Mouse (Mus musculus): ENCODE measurements around the gene Fth1. TPM values are rescaled to one million over a fixed set of nuclear protein-coding genes. Genes with fewer than 3 reads are reported as not detected.

Gene Fth1
- total RNA-seq, 2 experiments from 2014 or later = 939 to 1,067 TPM

DNA sequence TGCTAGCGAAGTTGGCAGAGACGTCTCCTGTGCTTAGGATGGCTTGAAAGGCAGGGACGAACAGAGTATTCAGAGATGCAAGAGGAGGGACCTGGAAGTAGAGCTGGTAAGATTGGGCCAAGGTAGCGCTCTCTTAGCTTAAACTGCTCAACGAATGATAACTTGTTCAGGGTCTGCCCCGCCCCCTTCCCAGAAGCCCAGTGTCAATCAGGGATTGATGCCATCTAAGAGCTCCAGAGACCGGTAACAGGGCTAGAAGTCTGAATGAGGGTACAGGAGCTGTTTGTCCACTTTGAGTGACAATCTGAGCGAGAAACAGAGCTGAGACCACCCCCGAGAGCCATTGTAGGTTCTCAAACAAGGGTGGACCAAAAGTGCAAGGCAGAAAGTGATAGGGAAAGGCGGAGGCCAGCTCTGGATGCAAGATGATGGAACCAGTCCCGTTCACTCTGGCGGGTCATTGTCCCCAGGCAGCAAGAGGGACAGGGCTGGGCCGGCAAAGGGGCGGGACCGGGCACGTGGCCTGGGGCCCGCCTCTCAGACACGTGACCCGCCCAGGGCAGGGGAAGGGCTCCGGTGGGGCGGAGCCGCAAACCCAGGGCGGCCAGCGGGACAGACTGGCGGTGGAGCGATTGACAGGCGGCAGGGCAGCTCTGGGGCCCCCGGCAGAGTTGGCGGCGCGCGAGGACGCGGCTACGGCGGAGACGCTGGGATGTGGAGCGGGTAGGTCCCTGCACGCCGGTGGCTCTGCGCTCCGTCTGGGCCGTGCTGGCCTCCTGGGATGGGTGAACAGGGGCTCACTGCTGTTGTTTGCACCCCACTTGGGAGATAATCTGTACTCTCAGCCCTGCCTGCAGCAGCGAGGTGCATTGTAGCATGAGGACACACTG is 37.5 kb downstream of the Fth1 start:
- ATAC-seq (replicated peaks; ENCODE audit: low FRiP score, poor library complexity, severe bottlenecking) = peak; percentile 64

DNA sequence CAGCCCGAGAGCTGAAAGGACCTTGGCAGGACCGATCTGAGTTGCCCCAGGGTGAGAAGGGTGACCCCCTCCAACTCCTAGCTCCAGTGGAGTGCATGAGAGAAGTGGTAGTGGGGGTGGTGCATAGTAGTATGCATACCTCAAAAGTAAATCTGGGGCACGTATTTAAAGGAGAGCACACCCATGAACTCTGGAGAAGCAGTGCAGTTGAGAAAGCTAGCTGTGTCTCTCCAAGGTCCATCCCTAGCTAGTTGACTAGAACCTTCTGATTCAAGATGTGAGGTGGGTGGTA is 38.1 kb downstream of the Fth1 start:
- no peak for ATAC-seq (replicated peaks; ENCODE audit: low FRiP score, poor library complexity, severe bottlenecking)

DNA sequence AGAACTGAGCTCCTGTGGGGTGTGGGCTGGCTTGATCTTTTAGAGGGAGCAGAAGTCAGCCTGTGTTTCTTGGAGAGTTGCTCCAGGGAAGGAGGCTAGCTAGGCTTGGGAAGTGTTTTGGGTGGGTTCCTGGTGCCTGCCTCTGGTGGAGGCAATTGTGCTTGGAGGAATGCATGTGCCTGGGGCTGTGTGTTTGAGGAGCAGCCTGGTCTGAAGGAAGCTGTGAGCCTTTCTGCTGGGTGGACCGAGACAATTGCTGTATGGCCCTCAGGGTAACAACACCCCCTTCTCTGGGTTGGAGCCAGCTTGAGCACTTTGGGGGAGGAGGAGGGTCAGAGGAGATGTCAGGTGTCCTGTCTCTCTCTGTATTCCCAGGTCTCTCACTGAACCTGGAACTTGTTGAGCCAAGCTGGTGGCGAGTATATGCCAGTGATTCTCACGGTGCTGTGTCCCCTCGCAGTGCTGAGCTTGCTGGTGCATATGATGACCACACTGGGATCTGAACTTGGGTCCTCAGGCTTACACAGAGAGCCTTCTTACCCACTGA is 38.9 kb downstream of the Fth1 start:
- no peak for ATAC-seq (replicated peaks; ENCODE audit: low FRiP score, poor library complexity, severe bottlenecking)

DNA sequence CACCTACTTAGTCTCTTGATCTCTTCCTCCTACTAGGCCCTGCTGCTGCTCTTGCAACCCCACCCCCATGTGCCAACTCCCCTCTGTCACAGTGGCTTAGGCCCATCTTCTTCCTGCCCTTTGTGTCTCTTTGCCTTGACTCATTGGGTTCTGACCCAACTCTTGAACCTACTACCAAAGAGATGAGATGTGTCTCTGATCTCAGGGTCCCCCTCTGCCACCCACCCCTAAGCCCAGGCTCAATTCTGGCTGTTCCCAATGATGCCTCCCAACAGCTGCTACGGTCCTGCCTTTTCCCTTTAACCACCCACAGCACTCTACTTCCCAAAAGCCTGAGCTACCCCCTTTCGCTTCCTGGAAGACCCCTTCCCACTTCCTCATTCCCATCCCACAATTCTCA is 41.6 kb downstream of the Fth1 start:
- ATAC-seq (replicated peaks; ENCODE audit: low FRiP score, poor library complexity, severe bottlenecking) = no peak

DNA sequence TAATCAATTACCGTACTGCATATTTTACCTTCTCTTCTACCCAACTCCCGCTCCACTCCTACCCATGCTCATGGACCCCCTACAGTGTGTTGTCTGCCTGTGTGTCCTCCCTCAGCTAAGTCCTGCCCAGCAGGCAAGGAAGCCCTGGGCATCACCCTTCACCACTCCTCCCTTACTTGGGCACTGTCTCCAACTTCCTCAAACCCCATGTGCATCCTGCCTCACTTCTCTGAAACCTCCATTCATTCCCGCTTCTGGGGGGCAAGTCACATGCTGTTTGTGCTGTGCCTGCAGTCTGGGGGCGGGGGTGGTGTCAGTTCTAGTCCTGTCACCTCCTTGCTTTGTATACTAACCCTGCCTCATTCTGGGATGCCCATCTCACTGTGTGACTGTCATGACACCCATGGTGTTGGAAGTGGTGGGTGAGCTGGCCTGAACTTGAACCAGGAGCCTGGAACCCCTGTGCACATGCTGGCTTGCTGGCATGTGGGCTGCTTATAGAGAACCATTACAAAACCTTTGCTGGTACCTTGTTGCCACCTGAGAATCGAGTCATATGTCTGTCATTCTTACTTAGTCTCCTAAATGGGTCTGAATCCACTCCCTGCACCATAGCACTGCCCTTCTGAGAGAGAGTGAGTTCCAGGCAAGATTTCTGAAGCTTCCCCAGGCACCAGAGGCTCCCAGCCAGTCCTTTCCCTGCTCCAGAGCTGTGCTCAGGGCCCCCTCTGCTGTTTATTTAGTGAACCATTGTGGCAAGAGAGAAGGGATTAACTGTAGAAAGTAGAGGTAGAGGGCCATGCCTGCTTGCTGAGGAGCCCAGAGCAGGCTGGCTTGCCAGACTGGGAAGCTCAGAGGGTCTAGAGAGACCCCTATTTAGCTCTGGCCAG is 42.3 kb downstream of the Fth1 start:
- no peak for ATAC-seq (replicated peaks; ENCODE audit: low FRiP score, poor library complexity, severe bottlenecking)

DNA sequence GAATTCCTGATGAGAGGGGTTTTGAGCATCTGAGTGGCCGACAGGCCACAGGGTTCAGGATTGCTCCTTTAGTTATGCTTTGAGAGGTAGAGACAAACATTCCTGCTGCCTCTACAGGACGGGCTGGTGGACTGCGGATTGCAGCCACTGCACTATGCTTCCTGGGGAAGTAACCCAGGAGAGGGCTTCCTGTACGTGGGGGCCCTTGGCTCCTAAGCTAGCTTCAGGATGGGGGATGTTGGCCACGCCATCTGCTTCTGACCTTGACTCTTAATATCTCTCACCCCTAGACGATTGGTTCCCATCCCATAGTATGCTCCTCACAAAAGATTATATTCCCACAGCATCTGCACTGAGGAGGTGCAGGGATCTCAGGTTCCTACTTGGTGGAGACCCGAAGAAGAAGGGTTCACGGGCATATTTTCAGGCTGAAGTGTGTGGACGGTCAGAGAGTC is 42.9 kb downstream of the Fth1 start:
- ATAC-seq (replicated peaks; ENCODE audit: low FRiP score, poor library complexity, severe bottlenecking) = no peak

DNA sequence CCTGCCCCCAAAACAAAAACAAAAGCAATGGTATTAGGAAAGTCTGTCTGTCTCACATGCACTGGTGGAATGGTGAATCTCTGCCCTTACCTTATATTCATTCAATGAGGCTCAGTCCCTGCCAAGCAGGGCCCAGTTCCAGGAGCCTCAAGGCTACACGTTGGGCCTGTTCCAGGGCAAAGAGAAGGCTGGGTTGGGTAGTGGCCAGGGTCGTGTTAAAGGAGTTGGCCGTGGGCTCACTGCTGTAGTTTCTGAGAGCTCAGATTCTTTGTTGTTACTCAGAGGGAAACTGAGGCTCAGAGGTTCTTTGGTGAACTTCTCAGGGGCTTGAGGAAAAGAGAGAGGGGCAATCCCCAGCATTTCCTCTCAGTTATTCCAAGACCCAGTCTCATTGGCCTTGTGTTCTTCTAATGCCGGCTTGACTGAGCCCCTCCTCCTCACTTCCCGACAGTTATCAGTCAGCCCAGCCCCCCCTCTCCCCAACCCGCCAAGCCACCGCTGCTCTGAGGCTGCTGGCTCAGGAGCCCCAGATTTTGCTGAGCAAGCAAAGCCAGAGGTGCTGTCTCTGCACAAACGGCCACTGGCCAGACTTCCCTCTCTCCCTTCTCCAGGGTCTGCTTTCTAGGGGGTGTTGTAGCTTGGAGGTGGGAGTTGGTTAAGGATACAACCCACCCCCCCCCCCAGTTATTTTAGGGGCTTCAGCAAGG is 44.9 kb downstream of the Fth1 start:
- no peak for ATAC-seq (replicated peaks; ENCODE audit: low FRiP score, poor library complexity, severe bottlenecking)

DNA sequence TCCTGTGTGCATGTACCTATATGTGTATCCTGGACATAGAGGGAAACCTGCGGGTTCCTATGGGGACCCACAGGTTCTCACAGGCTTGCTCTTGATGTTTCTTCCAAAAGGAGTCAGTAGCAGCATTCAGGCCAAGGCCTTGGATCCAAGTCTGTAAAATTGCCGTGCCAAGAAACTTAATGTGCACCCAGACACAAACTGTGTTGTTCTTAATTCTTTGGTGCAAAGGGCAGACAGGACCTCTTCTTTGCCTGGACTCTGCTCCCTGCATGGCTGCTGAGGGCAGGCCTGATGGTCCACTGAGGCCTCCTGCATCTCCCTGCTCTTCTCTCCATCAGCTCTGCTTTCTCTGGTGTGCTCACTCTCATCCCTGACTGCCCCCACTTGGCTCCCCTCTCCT is 49.3 kb downstream of the Fth1 start:
- no peak for ATAC-seq (replicated peaks; ENCODE audit: low FRiP score, poor library complexity, severe bottlenecking)

DNA sequence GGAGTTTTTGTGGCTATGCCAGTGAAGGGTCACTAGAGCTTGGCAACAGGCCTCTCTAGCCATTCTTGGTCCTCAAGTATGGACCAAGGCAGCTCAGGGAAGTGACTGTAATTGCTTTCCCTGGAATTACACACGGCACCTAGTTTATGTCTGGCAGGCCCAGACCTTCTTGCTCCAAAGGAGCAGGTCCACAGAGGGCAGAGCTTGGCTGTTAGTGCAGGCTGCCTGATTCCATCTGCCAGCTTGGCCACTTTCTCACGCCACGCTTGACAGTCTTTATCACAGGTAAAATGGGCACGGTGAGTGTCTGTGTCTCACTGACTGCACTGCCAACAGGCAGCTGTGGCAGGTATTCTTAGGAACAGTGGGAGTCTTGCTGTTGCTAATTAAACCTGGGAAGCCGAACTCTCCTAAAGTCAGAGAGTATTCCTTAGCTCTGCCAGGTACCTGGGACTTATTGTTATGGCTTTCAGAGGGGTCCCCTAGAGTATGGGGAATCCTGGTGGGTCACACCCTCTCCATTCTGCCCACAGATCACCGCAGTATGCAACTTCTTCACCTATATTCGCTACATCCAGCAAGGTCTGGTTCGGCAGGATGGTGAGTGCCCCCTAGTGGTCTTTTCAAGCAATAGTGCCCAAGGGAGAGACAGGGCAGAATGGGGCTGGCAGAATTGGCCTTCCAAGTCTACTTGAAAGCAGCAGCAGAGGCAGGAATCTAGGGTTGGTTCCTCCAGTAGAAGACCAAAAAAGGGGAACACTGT is 53.0 kb downstream of the Fth1 start:
- peak; percentile 56 for ATAC-seq (replicated peaks; ENCODE audit: low FRiP score, poor library complexity, severe bottlenecking)

DNA sequence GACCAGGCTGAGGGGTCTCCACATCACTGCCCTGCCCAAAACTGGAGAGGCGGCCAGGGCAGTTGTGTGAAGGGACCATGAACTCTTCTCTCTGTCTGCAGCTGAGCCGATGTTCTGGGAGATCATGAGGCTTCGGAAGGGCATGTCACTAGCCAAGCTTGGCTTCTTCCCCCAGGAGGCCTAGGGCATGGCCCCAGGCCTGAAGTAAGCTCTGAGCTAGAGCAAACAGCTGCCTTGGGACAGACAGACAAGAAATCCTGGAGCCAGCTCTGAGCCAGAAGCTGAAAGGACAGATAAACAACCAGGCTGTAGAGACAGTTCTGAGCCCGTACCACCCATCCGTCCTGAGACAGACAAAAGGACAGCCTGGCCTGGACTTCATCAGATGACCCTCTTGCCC is 54.0 kb downstream of the Fth1 start:
- ATAC-seq (replicated peaks; ENCODE audit: low FRiP score, poor library complexity, severe bottlenecking) = no peak

Other genes starting within 250 kb of the Fth1 start
- gene Scgb2a2, start 133.0 kb upstream of the Fth1 start, total RNA-seq (2015; ENCODE audit: low replicate concordance) = not detected in 2 replicates
- gene Scgb2a2, start 133.0 kb upstream of the Fth1 start, total RNA-seq (2017; ENCODE audit: low replicate concordance) = not detected in 2 replicates
- 111 and 127 TPM in 2 replicates for gene Incenp, start 81.0 kb upstream of the Fth1 start, total RNA-seq (2015; ENCODE audit: low replicate concordance)
- gene Incenp, start 81.0 kb upstream of the Fth1 start, total RNA-seq (2017; ENCODE audit: low replicate concordance) = 137 and 289 TPM in 2 replicates
- not detected in 2 replicates for gene Best1, start 21.0 kb downstream of the Fth1 start, total RNA-seq (2015; ENCODE audit: low replicate concordance)
- gene Best1, start 21.0 kb downstream of the Fth1 start, total RNA-seq (2017; ENCODE audit: low replicate concordance) = not detected in 2 replicates
- 263 and 307 TPM in 2 replicates for gene Rab3il1, start 21.1 kb downstream of the Fth1 start, total RNA-seq (2015; ENCODE audit: low replicate concordance)
- gene Rab3il1, start 21.1 kb downstream of the Fth1 start, total RNA-seq (2017; ENCODE audit: low replicate concordance) = 530 and 535 TPM in 2 replicates
- 1.7 and 12.1 TPM in 2 replicates for gene Fads3, start 61.0 kb downstream of the Fth1 start, total RNA-seq (2015; ENCODE audit: low replicate concordance)
- 9.3 and 18.5 TPM in 2 replicates for gene Fads3, start 61.0 kb downstream of the Fth1 start, total RNA-seq (2017; ENCODE audit: low replicate concordance)
- gene Fads2, start 121.1 kb downstream of the Fth1 start, total RNA-seq (2015; ENCODE audit: low replicate concordance) = 5.2 and 9.0 TPM in 2 replicates
- gene Fads2, start 121.1 kb downstream of the Fth1 start, total RNA-seq (2017; ENCODE audit: low replicate concordance) = 4.6 and 5.8 TPM in 2 replicates
- gene Fads1, start 202.3 kb downstream of the Fth1 start, total RNA-seq (2015; ENCODE audit: low replicate concordance) = 19.2 and 38.2 TPM in 2 replicates
- gene Fads1, start 202.3 kb downstream of the Fth1 start, total RNA-seq (2017; ENCODE audit: low replicate concordance) = 13.0 and 15.6 TPM in 2 replicates
- gene Tmem258, start 223.4 kb downstream of the Fth1 start, total RNA-seq (2015; ENCODE audit: low replicate concordance) = 87.8 and 120 TPM in 2 replicates
- gene Tmem258, start 223.4 kb downstream of the Fth1 start, total RNA-seq (2017; ENCODE audit: low replicate concordance) = 49.7 and 60.6 TPM in 2 replicates
- gene Fen1, start 223.6 kb downstream of the Fth1 start, total RNA-seq (2015; ENCODE audit: low replicate concordance) = 15.2 and 26.3 TPM in 2 replicates
- gene Fen1, start 223.6 kb downstream of the Fth1 start, total RNA-seq (2017; ENCODE audit: low replicate concordance) = 38.4 and 58.1 TPM in 2 replicates

Measured in erythroblast, adult 5-6 weeks (primary cell).